Mouse (Mus musculus): Measurements from ENCODE around the gene Gfer. TPM values are rescaled to one million over a fixed set of nuclear protein-coding genes. Genes with fewer than 3 reads are reported as not detected.
"Not testable (repeated sequence)": the region's sequence is repeated elsewhere in the genome, so short reads cannot be mapped to it uniquely, and the experiment has no call there.

Gene Gfer
- polyA plus RNA-seq, 1 experiment from 2014 or later = 42.2 TPM

DNA sequence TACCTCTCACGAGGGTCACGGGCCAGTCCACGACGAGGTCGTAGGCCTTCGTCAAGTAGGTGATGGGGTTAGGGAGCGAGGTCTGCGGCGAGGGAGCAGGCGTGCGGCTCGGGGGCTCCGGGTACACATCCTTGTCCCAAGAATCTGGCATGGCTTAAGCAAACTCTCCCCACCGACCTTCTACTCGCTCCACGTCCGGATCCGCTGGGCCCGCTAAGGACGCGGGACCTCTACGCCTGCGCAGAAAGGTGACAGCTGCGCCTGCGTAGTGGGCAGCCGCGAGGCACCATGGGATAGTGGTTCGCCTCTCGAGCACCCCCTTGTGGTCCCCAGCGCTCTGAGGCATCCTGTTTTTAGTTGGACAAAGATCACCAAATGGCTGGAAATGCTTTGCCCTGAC, 28.2 kb upstream of the Gfer start, which contains the start of gene Ndufb10:
Gene Ndufb10, minus strand, starts transcription at position 295 of the 400 bp plus-strand sequence.
- peak within 1 kb of the TSS; percentile 82 for H3K27ac ChIP-seq (ENCODE audit: low read depth, low read length)
- under 1% methylated on average over 30 of the region's 30 CpGs for WGBS
- TF ChIP-seq CTCF (IDR thresholded peaks at IDR 0.05; ENCODE audit: low read depth) = peak; percentile 100

DNA sequence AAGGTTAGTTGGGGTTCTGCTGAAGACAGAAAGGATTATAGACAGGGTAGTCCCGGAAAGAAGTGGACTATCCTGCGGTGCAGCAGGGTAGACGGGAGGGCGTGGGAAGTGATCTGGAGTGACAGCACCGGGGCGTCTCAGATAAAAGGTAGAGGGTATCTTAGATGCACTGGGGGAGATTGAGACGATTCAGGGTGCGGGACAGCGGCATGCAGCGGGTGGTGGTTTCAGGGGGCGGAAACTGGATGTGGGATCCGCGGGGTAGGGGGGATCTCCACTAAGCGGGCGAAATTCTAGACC, 27.9 kb upstream of the Gfer start:
- peak overlapping the region; percentile 82 for H3K27ac ChIP-seq (ENCODE audit: low read depth, low read length)
- peaks cover 11% of the 10 kb centered on the region for H3K36me3 ChIP-seq (ENCODE audit: control insufficient read depth, insufficient read depth)
- H3K4me3 ChIP-seq (ENCODE audit: low read depth, low read length) = peak overlapping the region; percentile 82
- H3K9ac ChIP-seq (ENCODE audit: low read depth, low read length) = peak overlapping the region; percentile 81
- H3K9me3 ChIP-seq (ENCODE audit: control insufficient read depth) = no peaks in the 10 kb centered on the region
- H3K4me2 ChIP-seq (replicated peaks; ENCODE audit: low read depth) = peak overlapping the region; percentile 82
- H3K27me3 ChIP-seq (replicated peaks; ENCODE audit: control insufficient read depth, insufficient read depth, low read length) = peaks cover 3% of the 10 kb centered on the region; the same call in 1 of the 2 replicates
- 0 out of 2 replicates have a peak, but pooled peaks cover 3% of the 10 kb centered on the region for H3K4me1 ChIP-seq (replicated peaks; ENCODE audit: control insufficient read depth, insufficient read depth, low read length)
- WGBS = under 1% methylated on average over 15 of the region's 15 CpGs
- peak; percentile 4; the same call in 1 of the 2 replicates for ATAC-seq
- no peak for TF ChIP-seq CTCF (IDR thresholded peaks at IDR 0.05; ENCODE audit: low read depth)

More for the DNA sequence above, 28.2 kb upstream of the Gfer start, which contains the start of gene Ndufb10:
- H3K4me1 ChIP-seq (replicated peaks; ENCODE audit: control insufficient read depth, insufficient read depth, low read length) = 0 out of 2 replicates have a peak, but pooled peaks cover 3% of the 10 kb centered on the region
- peak within 1 kb of the TSS; percentile 82 for H3K4me2 ChIP-seq (replicated peaks; ENCODE audit: low read depth)
- H3K9me3 ChIP-seq (ENCODE audit: control insufficient read depth) = no peaks in the 10 kb centered on the region
- peaks cover 3% of the 10 kb centered on the region; the same call in 1 of the 2 replicates for H3K27me3 ChIP-seq (replicated peaks; ENCODE audit: control insufficient read depth, insufficient read depth, low read length)
- H3K36me3 ChIP-seq (ENCODE audit: control insufficient read depth, insufficient read depth) = peaks cover 11% of the 10 kb centered on the region
- peak within 1 kb of the TSS; percentile 81 for H3K9ac ChIP-seq (ENCODE audit: low read depth, low read length)
- H3K4me3 ChIP-seq (ENCODE audit: low read depth, low read length) = peak within 1 kb of the TSS; percentile 82
- peak; percentile 50 for ATAC-seq

DNA sequence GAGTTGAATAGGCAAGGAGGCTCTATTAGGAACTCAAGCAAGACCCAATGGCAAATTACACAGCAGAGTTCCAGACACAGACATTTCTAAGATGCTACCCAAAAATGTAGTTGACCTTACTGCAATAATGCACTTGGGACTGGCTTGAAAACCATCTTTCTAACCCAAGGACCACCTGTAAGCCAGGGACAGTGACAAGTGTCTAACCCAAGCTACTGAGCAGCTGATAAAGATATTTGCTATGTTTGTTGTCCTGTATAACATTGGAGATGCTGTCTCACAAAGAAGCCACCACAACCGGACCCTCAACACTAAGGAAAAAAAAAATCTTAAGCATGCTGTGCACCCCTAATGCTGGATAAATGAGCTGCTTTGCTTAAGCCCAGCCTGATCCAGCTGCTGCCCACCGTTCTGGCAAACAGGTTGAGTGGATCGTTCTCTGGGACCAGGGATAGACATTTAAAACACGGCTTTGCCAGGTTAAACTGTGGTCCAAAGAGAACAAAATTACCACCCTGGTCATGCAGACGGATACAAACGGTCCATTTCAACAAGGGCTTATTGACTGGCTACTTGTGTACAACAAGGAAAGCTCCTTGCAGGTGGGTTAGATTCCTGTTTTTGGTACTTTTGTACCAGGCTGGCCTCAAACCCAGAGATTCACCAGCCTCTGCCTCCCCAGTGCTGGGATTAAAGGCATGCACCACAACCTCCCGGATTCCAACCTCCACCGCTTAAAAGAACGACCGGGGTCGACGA, 27.3 kb upstream of the Gfer start:
- Histone ChIP-seq H3K27me3 (replicated peaks; ENCODE audit: control insufficient read depth, insufficient read depth, low read length) (peaks cover 3% of the 10 kb centered on the region; the same call in 1 of the 2 replicates), H3K36me3 (ENCODE audit: control insufficient read depth, insufficient read depth) (peaks cover 11% of the 10 kb centered on the region), H3K9me3 (ENCODE audit: control insufficient read depth) (no peaks in the 10 kb centered on the region), H3K4me2 (replicated peaks; ENCODE audit: low read depth) (peak overlapping the region; percentile 82), H3K4me3 (ENCODE audit: low read depth, low read length) (peak overlapping the region; percentile 82), H3K27ac (ENCODE audit: low read depth, low read length) (peak overlapping the region; percentile 82; the same call in 1 of the 2 replicates), H3K4me1 (replicated peaks; ENCODE audit: control insufficient read depth, insufficient read depth, low read length) (0 out of 2 replicates have a peak, but pooled peaks cover 3% of the 10 kb centered on the region), H3K9ac (ENCODE audit: low read depth, low read length) (peak overlapping the region; percentile 81)
- under 1% methylated on average over 12 of the region's 12 CpGs for WGBS
- ATAC-seq = no peak
- no peak for TF ChIP-seq CTCF (IDR thresholded peaks at IDR 0.05; ENCODE audit: low read depth)

DNA sequence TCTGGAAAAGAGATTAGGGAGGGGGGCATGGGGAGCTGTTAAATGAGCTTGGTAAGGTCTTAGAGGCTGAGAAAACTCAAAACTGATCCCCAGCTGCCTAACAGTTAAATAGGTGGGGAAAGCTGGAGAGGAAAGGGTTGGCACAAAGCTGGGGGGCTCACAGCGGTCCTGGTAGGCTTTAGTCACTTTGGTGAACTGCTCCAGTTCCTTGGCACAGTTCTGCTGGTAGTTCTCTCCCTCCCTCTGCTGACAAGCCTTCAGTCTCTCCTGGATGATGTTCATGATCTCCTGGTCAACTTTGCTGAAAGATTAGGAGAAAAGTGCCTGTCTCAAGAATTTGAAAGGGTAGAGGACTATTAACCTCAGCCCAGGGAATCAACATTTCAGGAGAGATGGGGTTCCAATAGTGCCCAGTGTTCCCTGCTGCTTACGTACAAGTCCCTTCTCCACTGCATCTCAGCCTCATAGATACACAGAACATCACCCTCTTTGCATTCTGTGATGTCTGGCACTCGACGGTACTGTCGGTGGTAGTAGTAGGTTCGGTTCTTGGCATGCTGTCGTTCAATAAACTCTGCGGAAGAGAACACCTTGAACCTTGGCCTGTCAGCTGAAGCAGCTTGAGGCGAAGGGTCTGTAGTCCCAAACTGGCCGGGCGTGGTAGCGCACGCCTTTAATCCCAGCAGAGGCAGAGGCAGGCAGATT, 26.4 kb upstream of the Gfer start:
- peaks cover 11% of the 10 kb centered on the region for H3K36me3 ChIP-seq (ENCODE audit: control insufficient read depth, insufficient read depth)
- H3K27me3 ChIP-seq (replicated peaks; ENCODE audit: control insufficient read depth, insufficient read depth, low read length) = no peaks in the 10 kb centered on the region; the same call in 1 of the 2 replicates
- H3K27ac ChIP-seq (ENCODE audit: low read depth, low read length) = peak overlapping the region; percentile 28; the same call in 1 of the 2 replicates
- 20% methylated on average over 13 of the region's 13 CpGs for WGBS
- no peak for TF ChIP-seq CTCF (IDR thresholded peaks at IDR 0.05; ENCODE audit: low read depth)
- peak overlapping the region; percentile 5; the same call in 1 of the 2 replicates for H3K9ac ChIP-seq (ENCODE audit: low read depth, low read length)
- peak overlapping the region; percentile 82 for H3K4me2 ChIP-seq (replicated peaks; ENCODE audit: low read depth)
- 0 out of 2 replicates have a peak overlapping the region, but pooled peaks have one; percentile 7 for H3K4me3 ChIP-seq (ENCODE audit: low read depth, low read length)
- H3K4me1 ChIP-seq (replicated peaks; ENCODE audit: control insufficient read depth, insufficient read depth, low read length) = 0 out of 2 replicates have a peak, but pooled peaks cover 3% of the 10 kb centered on the region
- ATAC-seq = no peak
- no peaks in the 10 kb centered on the region for H3K9me3 ChIP-seq (ENCODE audit: control insufficient read depth)

DNA sequence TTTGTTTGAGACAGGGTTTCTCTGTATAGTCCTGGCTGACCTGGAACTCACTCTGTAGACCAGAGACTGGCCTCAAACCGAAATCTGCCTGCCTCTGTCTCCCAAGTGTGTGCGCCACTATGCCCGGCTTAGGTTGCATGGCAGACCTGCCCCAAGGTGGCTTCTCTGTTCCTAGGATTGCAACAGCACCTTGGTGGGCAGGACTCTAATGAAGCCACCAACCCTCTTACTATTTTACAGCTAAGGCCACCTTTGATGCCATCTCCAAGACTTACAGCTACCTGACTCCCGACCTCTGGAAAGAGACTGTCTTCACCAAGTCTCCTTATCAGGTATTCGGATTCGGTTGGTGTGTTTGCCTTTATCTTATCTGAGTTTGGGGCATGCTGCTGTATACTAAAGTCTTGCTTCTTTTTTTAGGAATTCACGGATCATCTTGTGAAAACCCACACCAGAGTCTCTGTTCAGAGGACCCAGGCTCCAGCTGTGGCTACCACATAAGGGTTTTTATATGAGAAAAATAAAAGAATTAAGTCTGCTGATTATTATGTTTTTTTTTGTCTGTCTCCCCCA, 25.5 kb upstream of the Gfer start:
- WGBS = 32% methylated on average over 7 of the region's 7 CpGs

DNA sequence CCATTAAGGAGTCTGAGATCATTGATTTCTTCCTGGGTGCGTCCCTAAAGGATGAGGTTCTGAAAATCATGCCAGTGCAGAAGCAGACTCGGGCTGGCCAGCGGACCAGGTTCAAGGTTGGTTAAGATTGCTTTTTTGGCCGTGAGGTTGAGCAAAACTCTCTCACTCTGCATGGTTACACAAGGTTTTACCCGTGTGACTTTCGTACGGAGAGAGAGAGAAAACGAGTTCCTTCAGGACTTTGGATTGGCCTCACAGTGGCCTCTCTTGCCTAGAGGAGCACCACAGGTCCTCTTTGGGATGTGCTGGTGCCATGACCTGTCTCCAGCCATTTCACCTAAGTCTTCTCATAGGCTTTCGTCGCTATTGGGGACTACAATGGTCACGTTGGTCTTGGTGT, 24.7 kb upstream of the Gfer start:
- Histone ChIP-seq H3K36me3 (ENCODE audit: control insufficient read depth, insufficient read depth) (peaks cover 15% of the 10 kb centered on the region), H3K9ac (ENCODE audit: low read depth, low read length) (peak overlapping the region; percentile 85), H3K27ac (ENCODE audit: low read depth, low read length) (peak overlapping the region; percentile 81), H3K4me3 (ENCODE audit: low read depth, low read length) (peak overlapping the region; percentile 82), H3K4me2 (replicated peaks; ENCODE audit: low read depth) (peak overlapping the region; percentile 67)
- WGBS = under 1% methylated on average over 11 of the region's 11 CpGs
- not testable (repeated sequence) for ATAC-seq; H3K4me1 ChIP-seq (replicated peaks; ENCODE audit: control insufficient read depth, insufficient read depth, low read length); H3K27me3 ChIP-seq (replicated peaks; ENCODE audit: control insufficient read depth, insufficient read depth, low read length); H3K9me3 ChIP-seq (ENCODE audit: control insufficient read depth)

More for the DNA sequence above, 25.5 kb upstream of the Gfer start:
- H3K9me3 ChIP-seq (ENCODE audit: control insufficient read depth); ATAC-seq; H3K4me1 ChIP-seq (replicated peaks; ENCODE audit: control insufficient read depth, insufficient read depth, low read length); H3K27me3 ChIP-seq (replicated peaks; ENCODE audit: control insufficient read depth, insufficient read depth, low read length); H3K27ac ChIP-seq (ENCODE audit: low read depth, low read length): not testable (repeated sequence)
- Histone ChIP-seq H3K36me3 (ENCODE audit: control insufficient read depth, insufficient read depth) (peaks cover 11% of the 10 kb centered on the region), H3K9ac (ENCODE audit: low read depth, low read length) (peak overlapping the region; percentile 40), H3K4me3 (ENCODE audit: low read depth, low read length) (peak overlapping the region; percentile 82), H3K4me2 (replicated peaks; ENCODE audit: low read depth) (peak overlapping the region; percentile 67)
